Mouse (Mus musculus) cerebellum, adult 9-11 months (tissue): ENCODE measurements around the gene Tmem121.
"Not testable (repeated sequence)": the region's sequence is repeated elsewhere in the genome, so short reads cannot be mapped to it uniquely, and the experiment has no call there.

ENCODE experiments used
- DNase-seq: peaks from one replicate; pipeline ENCODE4 v3.0.0; 2022

The Tmem121 gene

DNA sequence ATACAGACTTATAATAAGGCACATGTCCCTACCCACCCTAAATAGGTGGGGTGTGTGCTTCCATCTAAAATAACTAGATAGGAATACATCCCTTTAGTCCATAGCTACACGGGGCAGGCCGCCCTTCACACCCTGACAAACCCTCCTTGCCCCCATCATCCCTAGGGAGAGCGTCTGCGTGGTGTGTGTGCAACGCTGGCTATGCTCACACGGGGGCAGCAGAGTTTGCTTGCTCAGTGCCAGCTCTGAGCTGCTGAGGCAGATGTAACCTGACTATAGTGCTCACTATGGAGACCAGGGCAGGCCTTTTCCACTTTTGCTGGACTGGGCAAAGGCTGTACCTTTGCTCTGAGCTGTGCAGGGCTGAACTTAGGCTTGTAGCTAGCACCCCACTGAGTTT is 37.0 kb downstream of the Tmem121 start:
- no peak for DNase-seq

DNA sequence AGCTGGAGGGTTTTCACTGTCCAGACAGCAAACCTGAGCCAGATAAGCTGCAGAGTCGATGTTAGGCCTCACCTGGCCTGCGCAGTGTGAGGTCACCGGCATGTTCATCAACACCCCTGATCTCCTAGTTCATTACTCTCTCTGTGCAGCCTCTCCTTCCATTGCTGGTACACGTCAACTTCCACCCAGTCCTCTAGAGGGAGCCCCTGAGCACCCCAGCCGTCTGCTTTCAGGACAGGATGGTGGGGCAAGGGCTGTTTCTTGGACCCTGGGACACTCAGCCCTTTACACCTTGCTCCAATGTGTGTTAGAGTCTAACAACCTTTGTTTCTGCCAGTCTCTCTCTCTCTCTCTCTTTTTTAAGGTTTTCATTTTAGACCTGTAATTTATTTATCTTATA is 38.5 kb downstream of the Tmem121 start:
- DNase-seq, result no peak

DNA sequence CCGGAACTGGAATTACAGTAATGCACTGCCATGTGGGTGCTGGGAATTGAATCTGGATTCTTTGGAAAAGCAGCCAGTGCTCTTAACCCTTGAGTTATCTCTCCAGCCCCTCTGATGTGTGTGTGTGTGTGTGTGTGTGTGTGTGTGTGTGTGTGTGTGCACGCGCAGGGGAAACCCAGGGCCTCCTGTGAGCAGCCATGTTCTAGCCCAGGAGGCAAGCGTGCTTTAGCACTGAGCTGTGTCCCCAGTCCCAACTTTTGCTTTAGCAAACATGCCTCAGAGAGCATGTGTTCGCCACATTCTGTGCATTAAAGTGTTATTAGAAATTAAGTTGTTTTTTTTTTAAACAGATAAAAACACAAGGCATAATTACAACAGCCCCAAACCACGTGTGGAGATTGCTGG is 39.0 kb downstream of the Tmem121 start:
- no peak for DNase-seq

DNA sequence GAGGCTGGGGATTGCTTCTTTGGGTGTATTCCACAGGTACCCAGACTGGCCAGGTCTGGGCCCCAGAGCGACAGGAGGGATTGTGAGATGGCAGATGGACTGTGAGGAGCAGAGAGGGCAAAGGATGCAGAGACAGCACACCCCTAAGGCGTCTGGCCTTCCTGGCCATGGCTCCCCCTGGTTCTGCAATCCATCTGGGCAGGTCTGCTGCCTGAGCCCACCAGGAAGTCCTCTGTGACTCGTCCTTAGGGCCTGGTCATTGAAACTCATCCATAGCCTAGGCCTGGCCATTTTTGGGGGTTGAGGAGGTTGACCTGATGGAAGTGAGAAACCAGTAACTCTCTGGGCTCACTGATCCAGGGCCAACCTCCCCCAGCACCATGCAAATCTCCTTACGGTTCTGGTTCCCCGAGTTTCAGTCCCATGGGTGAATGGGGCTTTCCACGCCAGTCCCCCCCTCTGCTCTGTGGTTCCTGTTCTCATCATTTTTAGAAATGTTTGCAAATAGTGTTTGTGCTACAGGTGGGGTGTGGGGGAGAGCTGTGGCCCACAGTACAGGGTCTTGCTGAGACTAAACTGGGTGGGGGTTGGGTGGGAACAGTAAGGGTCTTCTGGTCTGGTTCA is 42.4 kb downstream of the Tmem121 start:
- no peak for DNase-seq

DNA sequence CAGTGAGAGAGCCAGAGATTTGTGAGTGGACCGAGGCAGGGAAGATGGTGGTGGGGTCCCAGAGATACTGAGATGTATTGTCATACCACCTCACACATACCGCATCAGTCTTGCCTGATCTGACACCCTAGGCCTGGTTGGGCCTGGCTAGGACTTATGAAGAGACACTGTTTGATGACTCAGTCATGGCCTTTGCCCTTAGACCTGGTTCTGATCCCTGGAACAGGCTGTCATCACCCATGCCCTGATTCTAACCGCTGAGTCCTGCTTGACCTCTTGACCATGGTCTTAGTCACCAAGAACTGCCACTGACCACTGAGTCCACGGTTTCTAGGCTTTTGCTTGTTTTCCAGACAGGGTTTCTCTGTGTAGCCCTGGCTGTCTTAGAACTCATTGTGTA is 45.0 kb downstream of the Tmem121 start:
- DNase-seq, result no peak

DNA sequence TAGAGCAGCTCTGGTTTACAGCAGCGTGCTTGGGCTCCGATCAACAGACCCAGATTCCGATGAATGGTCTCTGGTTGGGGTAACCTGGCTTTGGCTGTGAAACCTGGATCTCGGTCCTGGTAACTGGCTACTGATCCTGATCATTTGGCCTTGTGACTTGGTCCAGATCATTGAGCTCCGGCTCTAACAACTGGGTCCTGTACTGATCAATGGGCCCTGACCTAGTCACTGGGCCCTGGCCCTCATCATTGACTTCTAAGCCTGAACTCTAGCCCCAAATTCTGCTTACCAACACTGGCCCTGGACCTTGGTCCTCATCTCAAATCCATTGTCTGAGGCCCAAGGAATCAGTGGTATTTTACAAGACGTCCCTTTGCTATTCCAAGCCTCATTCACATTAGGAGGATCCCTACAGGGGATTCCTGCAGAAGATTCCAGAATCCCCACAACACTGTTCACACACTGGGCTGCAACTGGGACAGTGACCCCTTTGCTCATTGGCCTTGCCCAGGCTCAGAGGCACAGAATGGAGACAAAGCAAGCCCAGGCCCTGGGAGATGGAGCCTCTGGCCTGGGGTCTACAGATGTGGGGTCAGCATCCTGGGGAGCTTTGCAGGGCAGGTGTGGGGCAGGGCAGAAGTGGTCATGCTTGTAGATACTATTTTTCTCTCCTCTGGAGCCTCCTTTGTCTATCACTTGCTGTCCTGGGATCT is 46.0 kb downstream of the Tmem121 start:
- not testable (repeated sequence) for DNase-seq

DNA sequence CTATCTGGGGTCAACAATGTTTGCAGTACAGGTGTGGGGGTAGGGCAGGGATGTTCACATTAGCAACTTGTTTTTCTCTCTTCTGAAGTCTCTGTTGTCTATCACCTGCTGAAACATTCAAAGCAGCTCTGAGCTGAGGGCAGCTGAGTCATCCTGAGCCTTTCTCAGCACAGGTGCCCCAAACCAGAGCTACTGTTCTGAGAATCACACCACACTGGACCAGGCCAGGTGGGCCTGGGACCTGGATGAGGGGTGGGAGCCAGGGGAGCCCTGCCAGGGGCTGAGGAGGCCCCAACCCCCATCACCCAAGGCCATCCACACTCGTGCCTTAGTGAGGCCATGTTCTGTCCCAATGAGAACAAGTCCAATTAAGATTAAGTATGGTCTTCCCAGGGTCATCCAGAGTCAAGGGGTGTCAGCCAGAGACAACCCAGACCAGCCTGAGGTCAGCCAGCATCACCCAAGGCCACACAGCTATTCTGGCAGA is 46.6 kb downstream of the Tmem121 start:
- not testable (repeated sequence) for DNase-seq
